Mouse (Mus musculus) ES-E14 (cell line): ENCODE measurements around the gene Adcy4. TPM values are rescaled to one million over a fixed set of nuclear protein-coding genes. Genes with fewer than 3 reads are reported as not detected.

Experiments
- DNase-seq: peaks from one replicate; pipeline ENCODE4 v3.0.0-alpha.2; 2013; ENCODE audit warnings: low read depth, low spot score
- H3K27ac ChIP-seq: 2 replicates; pipeline ENCODE4 v1.5.1; 2012; ENCODE audit warnings: low read depth, mild to moderate bottlenecking, low read length, moderate library complexity, mixed read lengths; ENCODE audit not compliant: poor library complexity, insufficient read depth, severe bottlenecking
- H3K36me3 ChIP-seq: 2 replicates; pipeline ENCODE4 v1.6.1; 2012; ENCODE audit warnings: mild to moderate bottlenecking, low read length, moderate library complexity, mixed read lengths; ENCODE audit not compliant: control insufficient read depth, poor library complexity, insufficient read depth, severe bottlenecking
- H3K4me1 ChIP-seq, 2 experiments: fragments of 150-350 bp in 1 of 2; sonication (generic) in 1 of 2; 2 replicates each; pipeline ENCODE4 v1.6.1; 2012; ENCODE audit warnings: low read length in 2 of 2, mild to moderate bottlenecking in 1 of 2, mixed read lengths in 1 of 2; ENCODE audit not compliant: control insufficient read depth in 2 of 2, insufficient read depth in 2 of 2, poor library complexity in 1 of 2
- H3K4me3 ChIP-seq, 2 experiments: fragments of 150-350 bp in 1 of 2; sonication (generic) in 1 of 2; 2 replicates each; pipeline ENCODE4 v1.5.1; 2012; ENCODE audit warnings: low read length in 2 of 2, low read depth in 1 of 2, mild to moderate bottlenecking in 1 of 2, mixed read lengths in 1 of 2; ENCODE audit not compliant: insufficient read depth in 1 of 2, poor library complexity in 1 of 2, severe bottlenecking in 1 of 2
- H3K9ac ChIP-seq: 2 replicates; pipeline ENCODE4 v1.6.1; 2012; ENCODE audit warnings: low read depth, mild to moderate bottlenecking, low read length, mixed read lengths; ENCODE audit not compliant: poor library complexity, insufficient read depth, severe bottlenecking
- H3K9me3 ChIP-seq: fragments of 150-350 bp; sonication (generic); 2 replicates; pipeline ENCODE4 v1.6.1; 2012; ENCODE audit warnings: low read depth, mild to moderate bottlenecking, low read length; ENCODE audit not compliant: control insufficient read depth, insufficient read depth
- CHD2 ChIP-seq: IDR thresholded peaks from 2 replicates; pipeline ENCODE4 v1.6.1; 2014; ENCODE audit warnings: mild to moderate bottlenecking, low read depth, low read length, inconsistent platforms
- HCFC1 ChIP-seq: IDR thresholded peaks from 2 replicates; pipeline ENCODE4 v1.6.1; 2012; ENCODE audit warnings: low read length, inconsistent platforms, borderline replicate concordance; ENCODE audit not compliant: insufficient read depth
- MAFK ChIP-seq: IDR thresholded peaks from 2 replicates; pipeline ENCODE4 v1.6.1; 2014; ENCODE audit warnings: mild to moderate bottlenecking, low read depth, low read length, inconsistent platforms; ENCODE audit not compliant: insufficient read depth
- ZC3H11A ChIP-seq: IDR thresholded peaks from 2 replicates; pipeline ENCODE4 v1.6.1; 2012; ENCODE audit warnings: low read depth, mild to moderate bottlenecking, inconsistent platforms, low read length, borderline replicate concordance
- ZNF384 ChIP-seq: IDR thresholded peaks from 2 replicates; pipeline ENCODE4 v1.6.1; 2012; ENCODE audit warnings: low read depth, low read length, inconsistent platforms
- in situ Hi-C, 2 experiments: fragments of 600-800 bp; cut with MboI; formaldehyde crosslinking; loops; one replicate each; pipeline ENCODE4 v1.15.1; 2025; ENCODE audit warnings: low sequenced_read_pairs in 2 of 2, inconsistent platforms in 1 of 2; ENCODE audit not compliant: unreplicated experiment in 2 of 2
- total RNA-seq: library from RNA; depleted of rRNA; stranded (reverse); fragments of 300-350 nt; gene quantifications from 2 replicates; pipeline ENCODE4 v1.2.3, GENCODE M21; 2012

The Adcy4 gene
- total RNA-seq, 1 experiment: 0.27 TPM

- in situ Hi-C loops: no loop called here
- peaks cover 3 to 8% of the 10 kb centered on the region in 2 experiments; a peak in 1 of 4 replicates for H3K4me1 ChIP-seq
- DNase-seq: no peak
Measured at GRCm38 (mm10) chr14:55824001-55824480, 40.1 kb upstream of the Adcy4 start.

GRCm38 (mm10) chr14:55822991-55823762 is 39.3 kb upstream of the Adcy4 start, which contains the start of gene Nfatc4:
TSS of gene Nfatc4 (plus strand) at chr14:55823144.
- TF ChIP-seq ZNF384: no peak
- no peak for TF ChIP-seq MAFK
- no peak for TF ChIP-seq ZC3H11A
- TF ChIP-seq HCFC1: no peak; the same call in 1 of the 2 replicates
- TF ChIP-seq CHD2: no peak
- H3K36me3 ChIP-seq: peaks cover 9% of the 10 kb centered on the region; the same call in 1 of the 2 replicates
- peak within 1 kb of the TSS; percentile 67 to 87 for H3K4me3 ChIP-seq
- H3K4me1 ChIP-seq: peaks cover 0 to 2% of the 10 kb centered on the region in 2 experiments; a peak in 1 of 4 replicates
- DNase-seq: peak; percentile 87
- in situ Hi-C loops: no loop called here
- H3K9ac ChIP-seq: peak within 1 kb of the TSS; percentile 80
- H3K9me3 ChIP-seq: no peaks in the 10 kb centered on the region
- H3K27ac ChIP-seq: peak within 1 kb of the TSS; percentile 94

More at GRCm38 (mm10) chr14:55824001-55824480, 40.1 kb upstream of the Adcy4 start:
- H3K9me3 ChIP-seq: no peaks in the 10 kb centered on the region
- H3K36me3 ChIP-seq: peaks cover 13% of the 10 kb centered on the region; the same call in 1 of the 2 replicates
- H3K4me3 ChIP-seq: peak overlapping the region; percentile 67 to 87
- H3K9ac ChIP-seq: peak overlapping the region; percentile 58
- TF ChIP-seq ZC3H11A (no peak), MAFK (no peak), CHD2 (no peak), ZNF384 (no peak), HCFC1 (no peak)
- H3K27ac ChIP-seq: peak overlapping the region; percentile 73

GRCm38 (mm10) chr14:55822435-55822990 is 38.6 kb upstream of the Adcy4 start:
- Histone ChIP-seq H3K27ac (peak overlapping the region; percentile 94), H3K9me3 (no peaks in the 10 kb centered on the region), H3K36me3 (peaks cover 6% of the 10 kb centered on the region; the same call in 1 of the 2 replicates), H3K4me1 (peaks cover 0 to 2% of the 10 kb centered on the region in 2 experiments; a peak in 1 of 4 replicates), H3K4me3 (peak overlapping the region; percentile 67 to 87), H3K9ac (peak overlapping the region; percentile 80)
- DNase-seq: peak; percentile 87
- TF ChIP-seq HCFC1: 0 out of 2 replicates have a peak, but pooled peaks have one; percentile 15
- peak; percentile 91 for TF ChIP-seq ZC3H11A
- TF ChIP-seq MAFK: 0 out of 2 replicates have a peak, but pooled peaks have one; percentile 1
- TF ChIP-seq ZNF384: no peak
- no peak for TF ChIP-seq CHD2
- in situ Hi-C loops: no loop called here

- no peaks in the 10 kb centered on the region for H3K36me3 ChIP-seq
- no peak overlapping the region for H3K9ac ChIP-seq
- in situ Hi-C loops: no loop called here
- H3K4me3 ChIP-seq: no peak overlapping the region
- DNase-seq: no peak
- no peak overlapping the region for H3K27ac ChIP-seq
- no peaks in the 10 kb centered on the region for H3K9me3 ChIP-seq
- H3K4me1 ChIP-seq: peaks cover 0 to 3% of the 10 kb centered on the region in 2 experiments; a peak in 1 of 4 replicates
- TF ChIP-seq CHD2 (no peak), ZNF384 (no peak), MAFK (no peak), HCFC1 (no peak), ZC3H11A (no peak)
Measured at GRCm38 (mm10) chr14:55820576-55820975, 36.7 kb upstream of the Adcy4 start.
